17 mouse cellular contexts compared by ENCODE assay signal in the genomic region with DNA sequence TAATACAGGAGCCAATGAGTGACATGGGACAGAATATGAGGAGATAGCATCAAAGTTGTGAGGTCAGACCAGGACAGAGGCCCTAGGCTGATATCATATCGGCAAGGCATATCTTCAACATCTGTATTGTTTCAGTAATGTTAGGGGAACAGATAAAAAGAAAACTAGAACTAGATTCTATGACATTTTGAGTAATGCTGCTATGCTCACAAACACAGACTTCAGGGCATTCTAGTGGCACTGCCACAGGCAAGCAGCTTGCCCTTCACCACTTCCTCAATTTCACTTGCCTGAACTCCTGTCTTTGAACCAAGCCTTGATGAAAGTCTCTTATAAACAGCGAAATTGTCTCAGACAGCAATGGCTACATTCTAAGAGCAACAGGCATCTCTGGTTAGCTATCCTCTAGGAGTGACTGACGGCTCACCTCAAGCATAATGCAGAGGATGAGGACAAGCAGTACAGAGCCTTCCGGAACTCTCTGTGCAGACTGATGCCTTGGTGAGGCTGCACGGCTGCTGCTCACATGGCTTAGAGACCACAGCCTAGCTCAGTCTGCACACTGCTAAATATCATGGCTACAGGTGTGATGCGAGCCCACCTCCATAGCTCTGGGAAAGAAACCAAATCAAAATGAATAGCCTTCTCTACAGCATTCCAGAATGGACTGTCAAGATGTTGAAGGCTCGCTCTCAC. TPM values are rescaled to one million over a fixed set of nuclear protein-coding genes. Genes with fewer than 3 reads are reported as not detected.
DNase-seq lines count a peak whose midpoint lies in the region; ATAC-seq and TF ChIP-seq lines count a peak whose summit lies in the region.
"Had no signal": no experiment of that assay in that cellular context is flagged by ENCODE, and none has a peak within 500 bp of the region (broad histone marks: within the 10 kb centered on the region; RNA-seq: fewer than 3 reads in every experiment).

No protein-coding gene starts in this region.

- 52% methylated on average over 7 of the region's 7 CpGs for WGBS in liver, postnatal 0 days (ENCODE audit: insufficient replicate concordance)
- 92% methylated on average over 7 of the region's 7 CpGs for WGBS in forebrain, postnatal 0 days

- H3K4me1 ChIP-seq in liver, postnatal 0 days (ENCODE audit: insufficient read depth): peaks cover 32% of the 10 kb centered on the region
- H3K4me1 ChIP-seq in forebrain, postnatal 0 days (ENCODE audit: insufficient read depth): no peaks in the 10 kb centered on the region
- H3K4me1 ChIP-seq: embryonic facial prominence, embryonic 12.5 days; forebrain, embryonic 12.5 days; limb, embryonic 10.5 days; midbrain, embryonic 12.5 days had no signal

- ATAC-seq in erythroblast, adult 5-6 weeks (replicated peaks; ENCODE audit: low FRiP score, poor library complexity, severe bottlenecking): peak; percentile 48
- no peak for ATAC-seq in liver, postnatal 0 days
- ATAC-seq in forebrain, postnatal 0 days: no peak
- no peak for ATAC-seq in activated CD4-positive, CD25-positive, alpha-beta regulatory T cell, adult 4 months
- ATAC-seq: Patski had no signal

- DNase-seq in testis, postnatal 10 days (ENCODE audit: low spot score): peak; percentile 27
- no peak for DNase-seq in testis, postnatal 14 days (ENCODE audit: low spot score)
- DNase-seq in liver, postnatal 0 days: no peak
- DNase-seq in forebrain, postnatal 0 days: no peak
- no peak for DNase-seq in layer of hippocampus, adult 9-10 months (ENCODE audit: low spot score)
- DNase-seq: cerebellum, postnatal 14 days; gastrocnemius, adult 2 months; heart, postnatal 36 days; spleen, adult 18-20 months had no signal

- no peaks in the 10 kb centered on the region for H3K27me3 ChIP-seq in liver, postnatal 0 days (ENCODE audit: insufficient read depth, low read length)
- no peaks in the 10 kb centered on the region for H3K27me3 ChIP-seq in forebrain, postnatal 0 days (ENCODE audit: insufficient read depth, low read length)
- H3K27me3 ChIP-seq: embryonic facial prominence, embryonic 12.5 days; forebrain, embryonic 12.5 days; lung, embryonic 15.5 days; midbrain, embryonic 12.5 days; Patski had no signal

- no peak for TF ChIP-seq EP300 in liver, postnatal 0 days (IDR thresholded peaks at IDR 0.05; ENCODE audit: low read depth)

- peak overlapping the region; percentile 86 for H3K27ac ChIP-seq in liver, postnatal 0 days (ENCODE audit: low read depth)
- no peak overlapping the region for H3K27ac ChIP-seq in forebrain, postnatal 0 days (ENCODE audit: low read depth, low read length)
- H3K27ac ChIP-seq: embryonic facial prominence, embryonic 12.5 days; forebrain, embryonic 12.5 days; gastrocnemius, adult 2 months; limb, embryonic 10.5 days; lung, embryonic 15.5 days; midbrain, embryonic 12.5 days had no signal

- H3K4me2 ChIP-seq in liver, postnatal 0 days (ENCODE audit: low read depth, low read length): peak overlapping the region; percentile 45
- H3K4me2 ChIP-seq in forebrain, postnatal 0 days (ENCODE audit: low read depth): no peak overlapping the region
- H3K4me2 ChIP-seq: embryonic facial prominence, embryonic 12.5 days; forebrain, embryonic 12.5 days; lung, embryonic 15.5 days; midbrain, embryonic 12.5 days had no signal

- no peak overlapping the region for H3K4me3 ChIP-seq in liver, postnatal 0 days (ENCODE audit: low read depth, low read length)
- no peak overlapping the region for H3K4me3 ChIP-seq in forebrain, postnatal 0 days (ENCODE audit: low read depth, low read length)
- H3K4me3 ChIP-seq: embryonic facial prominence, embryonic 12.5 days; forebrain, embryonic 12.5 days; gastrocnemius, adult 2 months; limb, embryonic 10.5 days; lung, embryonic 15.5 days; midbrain, embryonic 12.5 days had no signal

- 0 out of 2 replicates have a peak, but pooled peaks cover 3% of the 10 kb centered on the region for H3K9me3 ChIP-seq in liver, postnatal 0 days (ENCODE audit: low read length)
- H3K9me3 ChIP-seq in forebrain, postnatal 0 days (ENCODE audit: low read length): no peaks in the 10 kb centered on the region
- H3K9me3 ChIP-seq: embryonic facial prominence, embryonic 12.5 days; forebrain, embryonic 12.5 days; limb, embryonic 10.5 days; lung, embryonic 15.5 days; midbrain, embryonic 12.5 days had no signal

- no peak overlapping the region for H3K9ac ChIP-seq in liver, postnatal 0 days (replicated peaks)
- no peak overlapping the region for H3K9ac ChIP-seq in forebrain, postnatal 0 days
- H3K9ac ChIP-seq: embryonic facial prominence, embryonic 12.5 days; forebrain, embryonic 12.5 days; lung, embryonic 15.5 days; midbrain, embryonic 12.5 days had no signal

- no peaks in the 10 kb centered on the region for H3K36me3 ChIP-seq in liver, postnatal 0 days (replicated peaks; ENCODE audit: insufficient read depth, low read length)
- H3K36me3 ChIP-seq in forebrain, postnatal 0 days (ENCODE audit: insufficient read depth): no peaks in the 10 kb centered on the region
- H3K36me3 ChIP-seq: embryonic facial prominence, embryonic 12.5 days; forebrain, embryonic 12.5 days; limb, embryonic 10.5 days; lung, embryonic 15.5 days; midbrain, embryonic 12.5 days had no signal

- TF ChIP-seq CTCF in liver, postnatal 0 days (IDR thresholded peaks at IDR 0.05; ENCODE audit: low read depth): no peak
- TF ChIP-seq CTCF in forebrain, postnatal 0 days (IDR thresholded peaks at IDR 0.05; ENCODE audit: low read depth): no peak

RNA-seq across cellular contexts. Expression of a gene that starts 8.7 kb away (rescaled TPM):
- total RNA-seq in erythroblast, adult 5-6 weeks (2015; ENCODE audit: low replicate concordance): 19.2 and 38.2 TPM in 2 replicates
- 13.0 and 15.6 TPM in 2 replicates for total RNA-seq in erythroblast, adult 5-6 weeks (2017; ENCODE audit: low replicate concordance)
- 88.0 and 97.1 TPM in 2 replicates for polyA plus RNA-seq in liver, postnatal 0 days (2015; fragmentation: Nextera tagmentation; extraction: Ambion mirVana)
- 142 and 176 TPM in 2 replicates for total RNA-seq in forebrain, postnatal 0 days (2014; rRNA removed)
- polyA plus RNA-seq in forebrain, postnatal 0 days (2015; fragmentation: Nextera tagmentation; extraction: Ambion mirVana): 113 and 153 TPM in 2 replicates
- polyA plus RNA-seq in activated CD4-positive, CD25-positive, alpha-beta regulatory T cell, adult 4 months (2017; shearing (Covaris generic)): 1 to 10 TPM; 6.7 to 7.2 TPM

RNA-seq across cellular contexts. Expression of a gene that starts 29.8 kb away (rescaled TPM):
- 87.8 and 120 TPM in 2 replicates for total RNA-seq in erythroblast, adult 5-6 weeks (2015; ENCODE audit: low replicate concordance)
- 49.7 and 60.6 TPM in 2 replicates for total RNA-seq in erythroblast, adult 5-6 weeks (2017; ENCODE audit: low replicate concordance)
- polyA plus RNA-seq in liver, postnatal 0 days (2015; fragmentation: Nextera tagmentation; extraction: Ambion mirVana): 183 and 195 TPM in 2 replicates
- 102 and 135 TPM in 2 replicates for total RNA-seq in forebrain, postnatal 0 days (2014; rRNA removed)
- polyA plus RNA-seq in forebrain, postnatal 0 days (2015; fragmentation: Nextera tagmentation; extraction: Ambion mirVana): 310 and 398 TPM in 2 replicates
- polyA plus RNA-seq in activated CD4-positive, CD25-positive, alpha-beta regulatory T cell, adult 4 months (2017; shearing (Covaris generic)): 100 to 1,000 TPM; 356 to 371 TPM

RNA-seq across cellular contexts. Expression of a gene that starts 30.0 kb away (rescaled TPM):
- 15.2 and 26.3 TPM in 2 replicates for total RNA-seq in erythroblast, adult 5-6 weeks (2015; ENCODE audit: low replicate concordance)
- total RNA-seq in erythroblast, adult 5-6 weeks (2017; ENCODE audit: low replicate concordance): 38.4 and 58.1 TPM in 2 replicates
- 59.4 and 67.0 TPM in 2 replicates for polyA plus RNA-seq in liver, postnatal 0 days (2015; fragmentation: Nextera tagmentation; extraction: Ambion mirVana)
- 23.4 and 24.6 TPM in 2 replicates for total RNA-seq in forebrain, postnatal 0 days (2014; rRNA removed)
- 28.7 and 30.8 TPM in 2 replicates for polyA plus RNA-seq in forebrain, postnatal 0 days (2015; fragmentation: Nextera tagmentation; extraction: Ambion mirVana)
- polyA plus RNA-seq in activated CD4-positive, CD25-positive, alpha-beta regulatory T cell, adult 4 months (2017; shearing (Covaris generic)): 10 to 100 TPM; 51.7 to 76.7 TPM

Comparison
In these comparisons a context has a peak if more than half of its experiments do, and no peak if none do; other contexts are left out.
1. RNA of a gene that starts 8.7 kb away (polyA plus RNA-seq): 113 to 153 TPM in forebrain, postnatal 0 days and 88.0 to 97.1 TPM in liver, postnatal 0 days; 6.7 to 7.2 TPM in activated CD4-positive, CD25-positive, alpha-beta regulatory T cell, adult 4 months; every median in the first group is over 10 times any median in the second.